Mouse (Mus musculus): Measurements from ENCODE around the gene Plrg1. TPM values are rescaled to one million over a fixed set of nuclear protein-coding genes. Genes with fewer than 3 reads are reported as not detected.

The Plrg1 gene
- polyA plus RNA-seq (2012; rRNA removed), result 103 and 107 TPM in 2 replicates

DNA sequence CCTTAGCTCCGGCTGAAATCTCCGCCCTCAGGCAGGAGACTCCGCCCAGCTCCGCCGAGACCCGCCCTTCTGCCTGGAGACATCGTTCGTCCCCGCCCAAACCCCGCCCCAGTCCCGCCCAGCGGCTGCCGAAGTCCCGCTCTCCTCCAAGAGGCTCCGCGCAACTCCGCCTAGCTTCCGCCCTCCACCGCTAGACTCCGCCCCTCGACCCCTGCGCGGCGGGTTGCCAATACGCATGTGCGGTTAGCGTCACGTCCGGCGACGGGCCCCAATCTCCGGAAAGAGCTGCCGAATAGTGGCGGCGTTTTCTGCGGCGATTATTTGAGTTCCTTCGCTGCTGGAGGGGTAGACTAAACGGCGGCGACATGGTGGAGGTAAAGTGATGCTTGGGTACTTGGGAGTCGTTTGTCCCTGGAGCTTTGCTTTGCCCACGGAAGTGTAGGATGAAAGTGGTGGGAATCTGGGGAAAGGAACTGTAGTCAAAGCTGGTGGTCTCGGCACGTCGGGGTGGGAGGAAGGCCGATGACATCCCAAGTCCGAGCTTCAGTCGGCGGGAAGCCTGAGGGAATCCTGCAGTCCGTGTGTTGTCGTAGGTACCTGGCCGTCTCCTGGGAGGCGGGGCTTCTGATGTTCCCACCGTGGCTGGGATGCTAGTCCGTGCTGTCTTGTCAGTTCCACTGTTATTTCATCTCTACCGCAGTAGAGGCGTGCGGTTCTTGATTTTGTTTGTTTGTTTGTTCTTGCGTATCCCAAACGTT is at the start of gene Plrg1:
Gene Plrg1 (plus strand): TSS at position 242 of the 758 bp plus-strand sequence.

GRCm38 (mm10) chr3:83007557-83007956 is 47.8 kb upstream of the Plrg1 start, which contains the start of gene Fgg:
TSS of gene Fgg (plus strand) at chr3:83007724.

DNA sequence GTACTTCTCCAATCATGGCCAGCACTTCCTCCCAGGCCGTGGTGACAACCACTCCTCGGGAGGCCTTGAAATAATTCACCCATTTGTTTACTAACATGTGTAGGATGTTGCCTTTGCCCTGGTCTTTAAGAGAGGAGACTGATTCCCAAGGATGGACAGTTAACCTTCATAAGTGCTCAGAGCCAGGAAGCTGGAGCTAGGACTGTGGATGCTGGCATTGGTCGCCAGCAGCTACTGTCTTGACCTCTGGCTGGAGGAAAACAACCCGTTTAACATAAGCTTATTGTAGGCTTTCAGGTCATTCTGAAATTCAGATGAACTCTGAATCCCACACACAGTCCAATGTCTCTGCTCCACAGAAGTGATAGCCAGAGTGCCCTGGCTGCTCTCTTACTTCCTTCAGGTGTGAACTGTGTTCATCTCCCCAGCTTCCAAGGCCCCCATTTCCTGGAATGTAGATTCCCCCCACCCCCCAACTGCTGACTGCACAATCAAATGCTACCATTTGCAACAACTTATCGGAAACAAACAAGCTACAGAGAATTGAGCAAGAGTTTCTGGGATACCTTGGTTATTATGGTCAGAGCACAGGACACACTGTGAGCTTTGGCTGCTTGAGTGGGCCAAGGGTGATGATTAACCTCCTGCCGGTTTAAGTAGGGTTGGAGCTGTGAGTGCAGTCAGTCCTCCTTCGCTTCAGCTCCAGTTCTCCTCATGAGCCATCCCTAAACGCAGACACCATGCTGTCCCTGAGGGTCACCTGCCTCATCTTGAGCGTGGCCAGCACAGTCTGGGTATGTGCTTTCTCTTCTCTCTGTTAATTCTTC is 29.6 kb upstream of the Plrg1 start, which contains the start of gene Fga:
Gene Fga (plus strand): TSS at position 602 of the 827 bp plus-strand sequence.

GRCm38 (mm10) chr3:83049680-83050079 is 5.6 kb upstream of the Plrg1 start, which contains the start of gene Fgb:
TSS of gene Fgb (minus strand) at chr3:83049863.

Other genes with a start within 250 kb of the Plrg1 start
- 0.84 and 1.3 TPM in 2 replicates for gene Rbm46, start 179.0 kb upstream of the Plrg1 start, polyA plus RNA-seq (2012; rRNA removed)
- 0.05 and 0.09 TPM in 2 replicates for gene Lrat, start 151.5 kb upstream of the Plrg1 start, polyA plus RNA-seq (2012; rRNA removed)
- 0.02 TPM in 1 of 2 replicates, not detected in the other for gene Fgg, start 47.8 kb upstream of the Plrg1 start, polyA plus RNA-seq (2012; rRNA removed)
- 0.03 TPM in 1 of 2 replicates, not detected in the other for gene Fga, start 29.4 kb upstream of the Plrg1 start, polyA plus RNA-seq (2012; rRNA removed)
- 0.01 and 0.04 TPM in 2 replicates for gene Fgb, start 5.7 kb upstream of the Plrg1 start, polyA plus RNA-seq (2012; rRNA removed)
- 0.63 and 0.96 TPM in 2 replicates for gene Dchs2, start 72.4 kb downstream of the Plrg1 start, polyA plus RNA-seq (2012; rRNA removed)